Mouse (Mus musculus) gastrocnemius, adult 2 months (tissue): ENCODE data around the gene Klk1b11. TPM values are rescaled to one million over a fixed set of nuclear protein-coding genes. Genes with fewer than 3 reads are reported as not detected.
"Not testable (repeated sequence)": the region's sequence is repeated elsewhere in the genome, so short reads cannot be mapped to it uniquely, and the experiment has no call there.

Source experiments
- DNase-seq: peaks from one replicate; pipeline ENCODE4 v3.0.0; 2022
- H3K27ac ChIP-seq: fragments of 200-600 bp; 2 replicates; pipeline ENCODE4 v1.8.1; 2022; ENCODE audit warnings: mild to moderate bottlenecking
- H3K4me3 ChIP-seq: fragments of 200-600 bp; 2 replicates; pipeline ENCODE4 v1.8.1; 2022; ENCODE audit warnings: mild to moderate bottlenecking, moderate library complexity
- CTCF ChIP-seq: fragments of 200-600 bp; IDR thresholded peaks from 2 replicates; pipeline ENCODE4 v1.8.1; 2022; ENCODE audit warnings: antibody characterized with exemption, mild to moderate bottlenecking, moderate library complexity
- intact Hi-C: fragments of 180-260 bp; cut with DNase I; formaldehyde crosslinking; loops from one replicate; pipeline ENCODE4 v1.15.1; 2025
- long read RNA-seq, 2 experiments: library from polyadenylated mRNA; stranded (forward); transcript quantifications; one replicate each; pipeline ENCODE4 v2.0.0; 2021
- total RNA-seq, 2 experiments: library from RNA; stranded (reverse); gene quantifications; 2 replicates each; pipeline ENCODE4 v1.2.3; 2021

Klk1b11 gene
- total RNA-seq, result not detected
- long read RNA-seq, experiment 1, result 0 reads
- long read RNA-seq, experiment 2, result 0 reads

- H3K27ac ChIP-seq, H3K4me3 ChIP-seq, DNase-seq, intact Hi-C loops: not testable (repeated sequence)
Observed at GRCm38 (mm10) chr7:43995577-43995976, at the start of gene Klk1b11. TSS of gene Klk1b11 (plus strand) at chr7:43995877.

GRCm38 (mm10) chr7:43950364-43950763 lies 45.3 kb upstream of the Klk1b11 start, which contains the start of gene Klk1b8:
TSS of gene Klk1b8 (plus strand) at chr7:43950664.
- no peak for DNase-seq
- H3K27ac ChIP-seq, result no peak within 1 kb of the TSS
- intact Hi-C loops, result no loop called here
- TF ChIP-seq CTCF, result no peak
- no peak within 1 kb of the TSS for H3K4me3 ChIP-seq

GRCm38 (mm10) chr7:43952703-43953102 lies 43.0 kb upstream of the Klk1b11 start:
- DNase-seq, result no peak
- no peak overlapping the region for H3K27ac ChIP-seq
- intact Hi-C loops, result no loop called here
- no peak for TF ChIP-seq CTCF
- no peak overlapping the region for H3K4me3 ChIP-seq

GRCm38 (mm10) chr7:43966451-43966850 lies 29.2 kb upstream of the Klk1b11 start, which contains the start of gene Klk1b1:
TSS of gene Klk1b1 (plus strand) at chr7:43966751.
- Histone ChIP-seq H3K27ac (no peak within 1 kb of the TSS), H3K4me3 (no peak within 1 kb of the TSS)
- intact Hi-C loops, result no loop called here
- TF ChIP-seq CTCF, result no peak
- no peak for DNase-seq

GRCm38 (mm10) chr7:43967058-43967457 lies 28.6 kb upstream of the Klk1b11 start:
- TF ChIP-seq CTCF, result no peak
- DNase-seq, result no peak
- intact Hi-C loops, result no loop called here
- Histone ChIP-seq H3K27ac (no peak overlapping the region), H3K4me3 (no peak overlapping the region)

- intact Hi-C loops, result no loop called here
- DNase-seq, result no peak
- no peak for TF ChIP-seq CTCF
Observed at GRCm38 (mm10) chr7:43967612-43968011, 28.1 kb upstream of the Klk1b11 start.

GRCm38 (mm10) chr7:43975761-43976160 lies 19.9 kb upstream of the Klk1b11 start, which contains the start of gene Klk1b9:
TSS of gene Klk1b9 (plus strand) at chr7:43976061.
- H3K27ac ChIP-seq, H3K4me3 ChIP-seq, intact Hi-C loops, DNase-seq: not testable (repeated sequence)

More at GRCm38 (mm10) chr7:43967612-43968011, 28.1 kb upstream of the Klk1b11 start:
- no peak overlapping the region for H3K4me3 ChIP-seq
- H3K27ac ChIP-seq, result no peak overlapping the region

- no peak for TF ChIP-seq CTCF
Observed at GRCm38 (mm10) chr7:43985657-43986056, 10.0 kb upstream of the Klk1b11 start.

GRCm38 (mm10) chr7:43994821-43995220 lies 856 bp upstream of the Klk1b11 start:
- H3K4me3 ChIP-seq, DNase-seq, intact Hi-C loops, H3K27ac ChIP-seq: not testable (repeated sequence)

More at GRCm38 (mm10) chr7:43985657-43986056, 10.0 kb upstream of the Klk1b11 start:
- no peak overlapping the region for H3K4me3 ChIP-seq
- intact Hi-C loops, result no loop called here
- no peak overlapping the region for H3K27ac ChIP-seq
- no peak for DNase-seq

- Histone ChIP-seq H3K27ac (no peak overlapping the region), H3K4me3 (no peak overlapping the region)
- intact Hi-C loops, result no loop called here
- DNase-seq, result no peak
- TF ChIP-seq CTCF, result no peak
Observed at GRCm38 (mm10) chr7:44004847-44005246, 9.2 kb downstream of the Klk1b11 start.

- H3K27ac ChIP-seq, H3K4me3 ChIP-seq, DNase-seq, intact Hi-C loops: not testable (repeated sequence)
Observed at GRCm38 (mm10) chr7:44011868-44012267, 16.2 kb downstream of the Klk1b11 start, which contains the start of gene Klk1b26. TSS of gene Klk1b26 (plus strand) at chr7:44012168.

- DNase-seq, H3K4me3 ChIP-seq, H3K27ac ChIP-seq, intact Hi-C loops: not testable (repeated sequence)
Observed at GRCm38 (mm10) chr7:44014666-44015065, 19.0 kb downstream of the Klk1b11 start.

- Histone ChIP-seq H3K27ac (no peak overlapping the region), H3K4me3 (no peak overlapping the region)
- intact Hi-C loops, result no loop called here
Observed at GRCm38 (mm10) chr7:44015071-44015470, 19.4 kb downstream of the Klk1b11 start.

More at GRCm38 (mm10) chr7:44015071-44015470, 19.4 kb downstream of the Klk1b11 start:
- no peak for TF ChIP-seq CTCF
- no peak for DNase-seq

Other genes with a start within 250 kb of the Klk1b11 start
- not detected for gene Klk12, start 227.0 kb upstream of the Klk1b11 start, total RNA-seq
- gene Klk11, start 221.3 kb upstream of the Klk1b11 start, total RNA-seq, result under 1 TPM in 1 of 2 experiments, not detected in 1; 0.41 TPM
- 1 to 10 TPM in 1 of 2 experiments, under 1 TPM in 1; 0.69 to 1.4 TPM for gene Klk10, start 214.8 kb upstream of the Klk1b11 start, total RNA-seq
- not detected for gene Klk9, start 204.0 kb upstream of the Klk1b11 start, total RNA-seq
- gene Klk8, start 198.3 kb upstream of the Klk1b11 start, total RNA-seq, result 1 to 10 TPM; 1.7 to 2.5 TPM
- not detected for gene Klk7, start 184.6 kb upstream of the Klk1b11 start, total RNA-seq
- not detected for gene Klk6, start 171.4 kb upstream of the Klk1b11 start, total RNA-seq
- gene Klk5, start 153.9 kb upstream of the Klk1b11 start, total RNA-seq, result not detected
- gene Klk4, start 114.7 kb upstream of the Klk1b11 start, total RNA-seq, result not detected
- not detected for gene Klk15, start 62.1 kb upstream of the Klk1b11 start, total RNA-seq
- gene Klk1b8, start 45.2 kb upstream of the Klk1b11 start, total RNA-seq, result not detected
- not detected for gene Klk1b1, start 29.1 kb upstream of the Klk1b11 start, total RNA-seq
- gene Klk1b9, start 19.8 kb upstream of the Klk1b11 start, total RNA-seq, result not detected
- gene Klk1b26, start 16.3 kb downstream of the Klk1b11 start, total RNA-seq, result 1 to 10 TPM in 1 of 2 experiments, under 1 TPM in 1; 0.51 to 1.0 TPM
- not detected for gene Klk1b27, start 56.4 kb downstream of the Klk1b11 start, total RNA-seq
- gene Klk1b21, start 106.5 kb downstream of the Klk1b11 start, total RNA-seq, result not detected
- not detected for gene Klk1b22, start 116.8 kb downstream of the Klk1b11 start, total RNA-seq
- not detected for gene Klk1b16, start 140.9 kb downstream of the Klk1b11 start, total RNA-seq
- not detected for gene Klk1b24, start 192.4 kb downstream of the Klk1b11 start, total RNA-seq
- gene Klk1b3, start 202.3 kb downstream of the Klk1b11 start, total RNA-seq, result not detected
- gene Klk1b4, start 211.6 kb downstream of the Klk1b11 start, total RNA-seq, result not detected
- gene Klk1b5, start 220.1 kb downstream of the Klk1b11 start, total RNA-seq, result not detected
- gene Klk1, start 229.5 kb downstream of the Klk1b11 start, total RNA-seq, result not detected
- gene Gm36864, start 240.3 kb downstream of the Klk1b11 start, total RNA-seq, result not detected